Comparison of ENCODE assay signal across 13 mouse cellular contexts in the genomic region with DNA sequence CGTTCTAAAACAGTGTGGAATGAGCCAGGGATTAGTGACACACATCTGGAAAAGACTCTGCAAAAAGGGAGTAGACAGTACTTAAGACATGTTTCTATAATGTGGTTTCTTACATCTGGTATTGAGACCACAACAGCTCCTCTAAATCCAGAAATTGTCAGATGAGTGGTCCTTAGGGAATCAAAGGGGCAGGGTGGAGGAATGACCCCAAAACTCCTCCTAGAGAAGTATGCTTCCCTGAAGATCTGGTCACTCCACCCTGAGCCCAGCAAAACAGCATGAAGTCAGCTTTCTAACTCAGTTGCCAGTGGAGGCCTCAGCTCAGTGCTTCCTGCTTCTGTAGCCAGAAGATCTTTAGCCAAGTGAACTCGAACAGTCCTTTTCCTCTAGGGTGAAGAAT.
A peak's percentile ranks its signal among the peaks of the same experiment; 100 is the strongest.
DNase-seq lines count a peak whose midpoint lies in the region; ATAC-seq and TF ChIP-seq lines count a peak whose summit lies in the region.
"Had no signal": no experiment of that assay in that cellular context is flagged by ENCODE, and none has a peak within 500 bp of the region (broad histone marks: within the 10 kb centered on the region; RNA-seq: fewer than 3 reads in every experiment).

No protein-coding gene starts in this region.

- TF ChIP-seq CTCF in kidney, postnatal 0 days (IDR thresholded peaks at IDR 0.05; ENCODE audit: low read depth): no peak

- H3K9me3 ChIP-seq in kidney, postnatal 0 days (replicated peaks; ENCODE audit: low read length): no peaks in the 10 kb centered on the region
- H3K9me3 ChIP-seq in stomach, embryonic 15.5 days: no peaks in the 10 kb centered on the region

- no peak overlapping the region for H3K4me3 ChIP-seq in kidney, postnatal 0 days (replicated peaks; ENCODE audit: low read depth, low read length)
- no peak overlapping the region for H3K4me3 ChIP-seq in stomach, embryonic 15.5 days (replicated peaks)

- peak; percentile 5 to 16 for DNase-seq in lung, adult 18-20 months
- no peak for DNase-seq in lung, postnatal 36 days
- peak; percentile 23 to 44 for DNase-seq in gastrocnemius, postnatal 4 days (ENCODE audit: low spot score in 2 of 2)
- peak; percentile 33 for DNase-seq in kidney, postnatal 0 days (ENCODE audit: low spot score)
- no peak for DNase-seq in cerebellum, adult 18-20 months
- DNase-seq in layer of hippocampus, adult 9-10 months (ENCODE audit: low spot score): no peak
- no peak for DNase-seq in spleen, postnatal 10 days (ENCODE audit: low spot score in 2 of 2)
- DNase-seq: cerebellum, adult 11 months had no signal

- H3K36me3 ChIP-seq in kidney, postnatal 0 days (ENCODE audit: insufficient read depth, low read length): no peaks in the 10 kb centered on the region
- no peaks in the 10 kb centered on the region for H3K36me3 ChIP-seq in stomach, embryonic 15.5 days

- no peaks in the 10 kb centered on the region for H3K27me3 ChIP-seq in kidney, postnatal 0 days (ENCODE audit: insufficient read depth, low read length)
- no peaks in the 10 kb centered on the region for H3K27me3 ChIP-seq in stomach, embryonic 15.5 days (replicated peaks)
- H3K27me3 ChIP-seq: CH12.LX had no signal

- H3K4me1 ChIP-seq in kidney, postnatal 0 days (replicated peaks; ENCODE audit: insufficient read depth, low read length): no peaks in the 10 kb centered on the region
- H3K4me1 ChIP-seq in stomach, embryonic 15.5 days: no peaks in the 10 kb centered on the region

- 0 out of 2 replicates have a peak, but pooled peaks have one; percentile 25 for ATAC-seq in kidney, postnatal 0 days (replicated peaks; ENCODE audit: low FRiP score, low read depth)
- no peak; the same call in 1 of the 2 replicates for ATAC-seq in stomach, embryonic 15.5 days (ENCODE audit: insufficient read depth, low FRiP score, low read depth)
- ATAC-seq: activated CD4-positive, CD25-positive, alpha-beta regulatory T cell, adult 4 months; forebrain, embryonic 14.5 days had no signal

- H3K27ac ChIP-seq in kidney, postnatal 0 days: 0 out of 2 replicates have a peak overlapping the region, but pooled peaks have one; percentile 8
- H3K27ac ChIP-seq in stomach, embryonic 15.5 days: peak overlapping the region; percentile 19
- H3K27ac ChIP-seq: liver, embryonic 14.5 days had no signal

- H3K9ac ChIP-seq in kidney, postnatal 0 days (ENCODE audit: low read depth, low read length): no peak overlapping the region
- H3K9ac ChIP-seq in stomach, embryonic 15.5 days: no peak overlapping the region
- H3K9ac ChIP-seq: liver, embryonic 14.5 days had no signal

- WGBS in kidney, postnatal 0 days: 58% methylated on average over 2 of the region's 2 CpGs
- 36% methylated on average over 2 of the region's 2 CpGs for WGBS in stomach, embryonic 15.5 days

- no peak overlapping the region for H3K4me2 ChIP-seq in kidney, postnatal 0 days (ENCODE audit: low read length)
- H3K4me2 ChIP-seq in stomach, embryonic 15.5 days: no peak overlapping the region

Comparison
In these comparisons a context has a peak if more than half of its experiments do, and no peak if none do; other contexts are left out.
1. DNase-seq: peak in lung, adult 18-20 months (2 of 2), gastrocnemius, postnatal 4 days (2 of 2) and kidney, postnatal 0 days (single experiment); none in lung, postnatal 36 days (single experiment), cerebellum, adult 18-20 months (0 of 2), layer of hippocampus, adult 9-10 months (single experiment) and spleen, postnatal 10 days (0 of 2).